Mouse (Mus musculus): ENCODE results near the gene Wif1.
A peak's percentile ranks its signal among the peaks of the same experiment; 100 is the strongest.

Gene Wif1

DNA sequence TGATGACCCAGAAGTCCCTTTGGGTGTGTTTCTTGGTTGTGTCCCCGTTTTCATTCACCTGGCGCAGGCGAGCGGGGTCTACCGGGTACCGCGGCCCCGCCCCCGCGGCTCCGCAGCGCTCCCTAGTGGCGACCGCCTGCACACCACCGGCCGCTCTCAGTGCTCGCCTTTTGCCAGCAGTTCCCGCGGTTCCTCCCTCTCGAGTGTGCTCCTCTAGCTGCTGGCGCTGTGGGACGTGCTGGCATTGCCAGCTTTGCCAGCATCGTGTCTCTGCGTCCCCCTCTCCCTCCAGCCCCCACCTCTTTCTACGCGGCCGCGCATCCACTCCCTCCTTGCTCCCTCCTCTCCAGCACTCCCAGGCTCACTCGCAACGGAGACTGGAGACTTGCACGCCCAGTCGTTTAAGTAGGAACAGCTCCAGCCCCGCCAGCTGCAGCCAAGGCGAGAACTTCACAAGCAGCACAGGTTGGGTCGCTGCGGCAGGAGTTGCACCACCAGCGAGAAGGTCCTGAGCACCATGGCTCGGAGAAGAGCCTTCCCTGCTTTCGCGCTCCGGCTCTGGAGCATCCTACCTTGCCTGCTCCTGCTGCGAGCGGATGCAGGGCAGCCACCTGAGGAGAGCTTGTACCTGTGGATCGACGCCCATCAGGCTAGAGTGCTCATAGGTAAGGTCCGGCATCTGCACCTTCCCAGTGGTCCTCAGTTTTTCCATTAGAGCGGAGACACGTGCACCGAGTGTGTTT, at the start of gene Wif1:
Gene Wif1 (plus strand): TSS at position 135 of the 743 bp plus-strand sequence.
- peak; percentile 36 to 73 for DNase-seq (ENCODE audit: low spot score in 2 of 2)

DNA sequence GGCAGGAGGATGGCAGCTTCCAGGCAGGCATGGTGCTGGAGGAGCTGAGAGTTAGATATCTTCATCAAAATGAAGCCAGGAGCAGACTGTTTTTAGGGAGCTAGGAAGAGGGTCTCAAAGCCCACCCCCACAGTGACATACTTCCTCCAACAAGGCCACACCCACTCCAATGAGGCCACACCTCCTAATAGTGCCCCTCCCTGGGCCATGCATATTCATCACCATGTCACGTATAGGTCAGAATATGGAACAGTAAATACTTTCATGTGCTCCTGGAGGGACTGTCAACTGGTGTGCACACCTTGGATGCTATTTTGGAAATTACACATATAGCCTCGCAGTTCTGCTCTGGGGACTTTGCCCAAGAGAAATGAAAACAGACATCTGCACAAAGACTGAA, 31.6 kb upstream of the Wif1 start:
- DNase-seq (ENCODE audit: low spot score in 2 of 2) = no peak

DNA sequence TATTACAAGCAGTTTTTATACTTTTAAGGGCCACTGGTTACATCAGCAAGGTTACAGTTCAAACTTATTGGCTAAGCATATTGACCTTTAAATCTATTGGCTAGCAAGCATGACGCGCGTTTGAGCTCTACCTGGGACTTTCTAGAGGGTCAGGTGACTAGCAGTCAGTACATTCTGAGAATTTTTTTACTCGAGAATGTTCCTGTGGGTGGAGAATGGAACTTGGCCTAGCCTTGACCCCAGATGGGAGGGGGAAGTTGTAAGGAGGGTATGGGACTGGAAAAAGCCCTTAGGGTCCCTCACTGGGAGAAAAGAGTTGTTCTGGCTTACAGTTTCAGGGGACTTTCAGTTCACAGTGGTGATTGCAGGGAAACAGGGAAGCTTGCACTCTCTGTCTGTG, 22.3 kb upstream of the Wif1 start:
- no peak for DNase-seq (ENCODE audit: low spot score in 2 of 2)

DNA sequence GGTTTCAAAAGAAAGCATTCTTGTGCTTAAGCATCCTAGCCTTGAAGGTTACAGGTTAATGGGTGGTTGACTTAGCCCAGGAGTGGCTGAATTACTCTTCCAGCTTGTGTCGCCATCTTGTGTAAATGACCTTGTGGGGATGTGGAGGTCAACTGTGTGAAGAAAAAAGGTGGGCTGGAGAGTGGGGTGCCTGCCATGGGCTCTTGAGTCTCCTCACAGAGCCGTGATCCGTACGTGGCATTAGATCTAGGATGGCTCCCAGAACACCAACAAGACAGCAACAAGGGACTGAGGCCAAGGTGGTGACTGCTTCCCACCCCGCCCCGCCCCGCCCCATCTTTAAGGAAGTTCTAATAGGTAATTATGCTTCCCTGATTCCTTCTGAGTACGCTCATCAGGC, 17.5 kb upstream of the Wif1 start:
- no peak for DNase-seq (ENCODE audit: low spot score in 2 of 2)

DNA sequence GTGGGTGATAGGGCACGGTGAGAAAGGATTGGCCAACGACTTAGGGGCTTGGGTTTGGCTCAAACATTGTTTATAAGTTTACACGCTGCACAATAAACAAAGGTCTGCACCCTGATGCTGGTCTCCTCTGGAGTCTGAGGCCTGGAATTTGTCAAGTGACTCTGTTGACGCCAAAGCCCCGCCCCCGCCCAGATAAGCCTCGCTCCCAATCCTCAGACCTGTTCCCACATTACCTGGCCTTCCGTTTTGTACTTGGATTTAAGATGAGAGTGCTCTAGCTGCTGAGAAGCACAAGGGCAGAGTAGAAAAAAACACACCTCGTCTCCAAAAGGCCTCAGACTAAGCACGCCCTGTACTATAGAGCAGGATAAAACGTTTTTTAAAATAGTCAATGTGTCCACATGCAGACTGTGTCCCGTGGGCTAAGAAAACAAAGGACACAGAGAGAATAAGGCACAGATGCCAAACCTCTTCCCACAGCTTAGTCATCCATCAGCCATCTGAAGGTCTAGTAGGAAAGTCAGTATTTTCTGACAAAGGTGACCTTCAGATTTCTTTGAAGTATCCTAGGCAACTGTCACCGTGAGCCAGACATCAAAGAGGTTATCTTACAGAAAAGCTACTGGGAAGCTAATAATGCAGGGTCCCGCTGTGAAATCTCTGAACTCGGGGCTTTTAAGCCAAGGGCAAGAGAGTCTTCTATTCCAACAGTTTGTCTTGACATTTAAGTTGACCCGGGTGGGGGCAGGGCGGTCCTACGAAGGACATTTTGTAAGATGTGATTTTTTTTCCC, 16.9 kb upstream of the Wif1 start:
- no peak for DNase-seq (ENCODE audit: low spot score in 2 of 2)

DNA sequence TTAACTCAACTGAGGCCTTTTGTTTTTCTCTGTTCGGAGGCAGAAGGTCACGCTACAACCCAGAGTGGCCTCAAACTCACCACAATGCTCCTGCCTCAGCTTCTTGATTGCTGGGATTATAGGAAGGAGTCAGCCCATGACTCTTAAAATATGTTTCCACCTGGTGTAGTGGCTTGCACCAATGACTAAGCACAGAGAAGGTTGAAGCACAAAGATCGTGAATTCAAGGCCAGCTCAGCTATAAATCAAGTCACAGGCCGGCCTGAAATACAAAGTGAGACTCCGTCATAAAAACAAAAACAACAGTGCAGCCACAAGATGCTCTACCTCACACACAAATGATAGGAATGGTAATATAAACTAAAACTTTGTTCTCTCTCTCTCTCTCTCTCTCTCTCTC, 10.8 kb upstream of the Wif1 start:
- DNase-seq (ENCODE audit: low spot score in 2 of 2) = no peak

DNA sequence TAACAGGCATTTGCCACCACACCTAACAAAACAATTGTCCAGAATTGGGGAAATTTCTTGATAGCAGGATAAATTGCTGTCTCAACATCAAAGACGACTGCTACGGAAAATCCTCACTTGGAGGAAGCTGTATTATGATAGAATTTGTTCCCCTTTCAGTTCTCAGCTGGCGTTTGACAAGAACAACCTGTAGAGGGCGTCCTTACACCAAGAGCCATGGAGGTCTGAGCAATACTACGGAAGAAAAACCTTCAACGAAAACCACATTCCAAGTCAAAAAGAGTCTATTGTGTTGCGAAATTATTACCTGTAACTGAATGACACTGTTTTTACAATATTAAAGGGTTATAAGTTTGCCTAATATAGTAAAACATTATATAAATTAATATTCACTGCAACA, 2.0 kb upstream of the Wif1 start:
- DNase-seq (ENCODE audit: low spot score in 2 of 2) = no peak

DNA sequence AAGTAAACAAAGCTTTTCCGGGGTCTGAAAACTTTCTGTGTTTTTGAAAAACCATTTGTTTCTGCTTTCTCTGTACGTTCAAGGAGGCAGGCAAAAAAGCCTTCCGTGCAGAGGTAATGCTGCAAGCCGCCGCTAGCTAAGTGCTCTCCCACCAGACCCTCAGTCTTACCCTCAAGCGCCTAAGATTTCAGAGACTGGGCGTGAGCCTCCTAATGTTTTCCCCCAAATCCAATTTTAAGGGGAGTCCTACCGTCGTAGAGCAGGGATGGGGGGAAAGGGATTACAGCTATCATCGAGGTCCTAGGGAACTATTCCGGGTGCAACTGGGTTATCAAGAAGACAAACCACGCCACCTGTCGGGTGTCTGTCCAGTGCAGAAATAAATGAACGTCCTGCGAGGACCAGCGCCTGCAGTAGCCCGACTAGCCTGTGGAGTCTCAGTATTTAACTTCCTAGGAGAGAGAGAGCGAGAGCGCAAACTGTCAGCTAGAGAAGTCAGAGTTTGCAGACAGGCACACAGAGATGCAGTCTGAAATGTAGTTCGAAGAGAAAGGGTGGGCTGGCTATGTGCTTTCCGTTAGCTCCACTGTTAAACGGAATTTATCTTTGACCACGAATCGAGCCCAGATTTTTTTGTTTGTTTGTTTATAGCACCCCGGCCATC, 500 bp upstream of the Wif1 start:
- peak; percentile 44 to 54 for DNase-seq (ENCODE audit: low spot score in 2 of 2)

DNA sequence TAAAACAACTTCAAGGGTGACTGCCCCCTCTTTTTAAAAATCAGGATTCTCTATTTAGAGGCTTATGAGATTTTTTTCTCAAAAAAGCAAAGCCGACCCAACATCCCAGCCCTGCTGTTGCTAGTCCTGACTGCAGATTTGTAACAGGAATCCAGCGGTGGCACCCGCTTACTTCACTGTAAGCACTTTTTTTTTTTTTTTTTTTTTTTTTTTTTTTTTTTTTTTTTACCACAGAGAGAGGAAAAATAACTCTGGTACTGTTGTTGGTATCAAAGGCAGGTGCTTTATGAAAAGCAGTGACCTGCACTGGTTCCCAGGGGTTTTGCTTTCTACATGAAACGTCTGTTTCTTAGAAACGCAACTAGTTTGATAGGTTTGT, 798 bp downstream of the Wif1 start:
- DNase-seq (ENCODE audit: low spot score in 2 of 2) = no peak

DNA sequence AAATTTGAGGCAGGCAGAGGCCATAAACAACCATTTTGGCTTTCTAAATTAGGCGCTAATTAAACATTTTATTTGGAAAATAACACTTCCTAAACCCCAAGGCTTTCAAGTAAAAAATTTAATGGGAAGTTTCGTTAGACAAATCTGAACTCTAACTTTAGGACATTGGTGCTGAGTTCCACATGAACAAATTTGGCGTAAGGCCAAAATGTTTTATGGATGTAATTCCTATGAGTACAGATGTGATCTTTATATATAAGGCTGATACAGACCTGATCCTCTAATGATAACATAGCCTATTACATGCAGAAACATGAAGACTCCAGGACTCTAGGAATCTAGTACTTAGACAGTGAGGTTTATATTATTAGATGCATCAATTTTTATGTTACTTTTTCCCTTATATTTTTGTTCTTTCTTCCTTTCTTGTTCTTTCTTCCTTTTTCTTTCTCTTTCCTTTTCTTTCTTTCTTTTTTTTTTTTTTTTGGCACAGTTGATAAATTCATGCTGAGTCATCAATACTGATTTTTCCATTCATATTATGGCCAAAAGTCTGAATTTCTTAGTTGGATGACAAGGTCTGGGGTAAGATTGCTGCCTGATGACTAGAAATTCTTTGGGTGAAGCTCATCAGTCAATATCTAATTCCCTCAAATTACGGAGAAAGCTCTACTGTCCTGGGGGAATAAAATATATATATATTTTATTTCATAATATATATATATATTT, 5.0 kb downstream of the Wif1 start:
- no peak for DNase-seq (ENCODE audit: low spot score in 2 of 2)

DNA sequence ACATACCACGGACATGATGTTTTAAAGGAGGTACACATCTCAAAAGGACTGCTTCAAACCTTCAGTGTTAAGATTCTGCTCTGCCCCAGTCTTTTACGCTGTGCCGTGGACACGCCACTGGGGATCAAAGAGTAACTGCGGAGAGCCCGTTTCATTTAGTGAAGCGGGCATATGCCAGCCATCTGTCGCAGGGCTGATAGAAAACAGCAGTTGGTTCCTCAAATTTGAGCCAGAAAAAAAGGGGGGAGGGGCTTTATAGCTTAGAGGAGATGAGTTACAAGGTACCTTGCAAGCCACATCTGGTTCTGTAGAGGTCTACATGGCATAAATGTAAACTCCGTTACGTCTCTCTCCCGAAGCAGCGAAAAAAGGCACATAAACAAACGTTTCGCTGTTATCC, 7.2 kb downstream of the Wif1 start:
- no peak for DNase-seq (ENCODE audit: low spot score in 2 of 2)

DNA sequence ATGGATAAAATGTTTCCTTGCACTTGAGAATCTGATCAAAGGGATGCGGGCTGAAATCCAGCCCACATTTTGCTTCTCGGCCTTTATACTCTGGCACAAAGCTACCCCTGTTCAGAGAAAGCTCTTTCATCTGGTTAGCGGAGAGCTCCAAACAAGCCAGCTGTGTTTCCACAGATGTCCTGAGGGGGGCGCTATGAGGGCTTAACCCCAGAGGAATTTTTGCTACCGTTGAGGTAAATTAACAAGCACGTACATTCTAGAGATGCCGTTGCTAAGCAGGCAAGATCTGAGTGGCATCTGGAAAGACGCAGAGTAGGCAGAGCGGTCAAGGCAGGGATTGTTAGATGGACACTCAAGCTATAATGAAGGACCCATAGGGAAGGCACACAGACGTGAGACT, 13.7 kb downstream of the Wif1 start:
- no peak for DNase-seq (ENCODE audit: low spot score in 2 of 2)

DNA sequence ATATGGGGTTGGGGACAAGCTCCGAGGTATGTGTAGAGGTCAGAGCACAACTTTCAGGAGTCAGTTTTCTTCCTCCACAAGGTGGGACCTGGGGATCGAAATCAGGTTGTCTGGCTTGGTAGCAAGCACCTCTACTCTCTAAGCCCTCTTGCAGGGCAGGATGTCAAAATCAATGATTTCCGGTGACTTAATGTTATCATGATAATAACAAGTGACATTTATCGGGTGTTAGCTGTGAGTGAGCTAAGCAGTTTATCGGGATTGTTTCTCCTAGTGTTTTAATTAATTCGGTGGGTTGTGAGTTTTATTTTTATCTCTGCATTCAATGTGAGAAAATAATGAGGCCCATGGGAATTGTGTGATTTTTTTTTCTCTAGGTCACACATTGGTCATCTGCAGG, 18.3 kb downstream of the Wif1 start:
- no peak for DNase-seq (ENCODE audit: low spot score in 2 of 2)

DNA sequence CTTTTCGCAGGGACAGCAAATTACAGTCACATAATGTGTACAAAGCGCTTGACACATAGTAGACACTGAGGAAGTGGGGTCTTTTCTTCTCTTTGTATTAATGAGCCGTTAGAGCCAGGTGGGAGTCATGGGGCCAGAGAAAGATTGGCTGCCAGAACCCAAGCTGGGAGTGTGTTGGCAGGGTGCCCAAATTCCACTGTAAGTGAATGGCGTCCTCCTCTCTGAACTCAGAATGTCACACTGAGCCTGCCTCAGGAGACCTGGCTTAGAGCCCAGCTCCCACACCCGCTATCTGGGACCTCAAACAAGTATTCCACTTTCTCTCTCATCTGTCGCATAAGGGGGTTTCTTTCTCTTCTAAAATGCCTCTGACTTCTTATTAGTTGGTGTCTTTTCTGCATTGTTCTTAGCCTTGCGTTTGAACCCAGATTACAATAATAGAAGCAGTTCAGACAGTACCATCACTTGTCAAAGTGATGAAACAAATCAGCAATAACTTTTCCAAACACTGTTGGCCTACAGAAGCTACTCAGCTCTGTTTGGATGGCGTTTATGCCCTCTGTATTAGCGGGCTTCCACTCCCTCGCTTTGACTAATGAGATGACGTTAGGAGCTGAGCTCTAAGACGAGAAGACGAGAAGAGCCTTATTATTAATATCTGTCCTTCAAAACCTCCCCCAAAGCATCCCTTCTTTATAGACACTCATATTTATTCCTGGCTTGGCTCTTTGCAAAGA, 21.9 kb downstream of the Wif1 start:
- no peak for DNase-seq (ENCODE audit: low spot score in 2 of 2)

DNA sequence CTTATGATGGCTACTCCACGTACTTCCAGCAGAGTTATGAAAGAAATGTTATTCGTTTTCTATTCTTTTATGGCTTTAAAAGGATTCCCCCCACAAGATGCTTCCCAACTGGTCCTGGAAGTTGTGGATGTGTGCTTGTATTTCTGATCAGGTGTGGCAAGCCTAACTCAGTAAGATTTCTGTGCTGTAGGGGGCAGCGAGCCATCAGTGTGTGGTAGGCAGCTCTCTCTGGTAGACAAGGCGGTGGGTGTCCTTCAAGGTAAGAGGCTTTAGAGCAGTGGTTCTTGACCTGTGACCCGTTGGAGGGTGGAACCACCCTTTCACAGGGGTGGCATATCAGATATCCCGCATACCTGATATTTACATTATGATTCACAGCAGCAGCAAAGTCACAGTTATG, 23.1 kb downstream of the Wif1 start:
- no peak for DNase-seq (ENCODE audit: low spot score in 2 of 2)

DNA sequence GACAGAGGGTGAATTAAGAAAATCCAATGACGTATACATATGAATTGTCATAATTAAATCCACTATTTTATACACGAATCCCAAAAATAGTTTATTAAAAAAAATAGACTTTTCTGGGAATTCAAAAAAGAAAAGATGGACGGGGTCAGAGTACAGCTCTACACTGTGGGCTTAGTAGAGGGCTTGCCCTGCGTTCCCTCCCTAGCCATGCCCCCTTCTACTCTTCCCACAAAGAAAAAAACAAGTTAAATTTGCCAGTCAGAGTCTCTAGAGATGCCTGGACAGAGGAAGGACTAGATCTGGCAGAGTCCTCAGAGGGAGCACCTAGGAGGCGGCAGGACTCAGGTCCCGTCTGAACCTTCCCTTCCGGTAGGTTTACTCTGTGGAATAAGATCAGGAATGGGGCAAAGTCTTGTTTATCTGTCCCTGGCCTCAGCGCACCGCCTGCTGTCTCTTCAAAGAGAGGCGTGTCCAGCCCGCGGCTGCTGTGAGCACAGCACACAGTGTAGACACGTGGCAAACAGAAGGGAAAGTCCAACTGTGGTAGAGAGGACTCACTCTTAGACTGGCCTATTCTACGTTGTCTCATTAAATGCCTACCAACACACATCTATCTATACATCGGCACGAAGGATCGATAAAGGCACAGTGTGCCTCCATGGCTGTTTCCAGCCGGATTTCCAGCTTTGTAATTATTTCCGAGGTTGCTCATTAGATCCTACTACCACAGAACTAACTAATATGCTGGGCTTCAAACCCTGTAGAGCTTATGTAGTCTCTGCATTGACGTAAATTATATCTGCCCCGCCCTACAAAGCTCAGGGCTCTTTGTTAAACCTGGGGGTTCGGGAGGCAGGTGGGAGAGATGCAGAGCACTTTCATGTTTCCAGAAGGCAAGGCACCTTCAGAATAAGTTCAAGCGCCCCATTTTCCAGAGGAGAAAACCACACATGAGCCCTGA, 25.6 kb downstream of the Wif1 start:
- no peak for DNase-seq (ENCODE audit: low spot score in 2 of 2)

DNA sequence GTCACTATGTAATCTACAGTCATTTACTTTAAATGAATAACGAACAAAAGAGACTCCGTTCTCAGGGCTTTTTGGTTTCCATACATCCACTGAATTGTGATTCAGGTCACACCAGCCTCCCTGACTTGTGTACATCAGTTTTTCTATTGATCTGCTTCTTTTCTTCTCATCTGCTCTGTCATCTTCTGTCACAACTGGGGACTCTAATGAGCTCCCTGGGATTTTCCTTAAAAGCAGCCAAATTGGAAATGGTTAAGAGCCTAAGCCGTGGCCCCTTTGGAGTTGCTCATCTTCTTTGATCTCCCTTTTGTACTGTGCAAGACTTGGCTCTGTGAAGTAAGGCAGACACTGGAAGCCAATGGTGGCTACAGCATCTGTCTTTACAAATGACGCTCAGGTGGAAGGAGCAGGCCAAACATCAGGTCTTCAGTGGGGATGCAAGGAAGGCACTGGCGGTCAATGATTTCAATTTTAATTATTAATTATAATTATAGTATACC, 27.6 kb downstream of the Wif1 start:
- no peak for DNase-seq (ENCODE audit: low spot score in 2 of 2)

DNA sequence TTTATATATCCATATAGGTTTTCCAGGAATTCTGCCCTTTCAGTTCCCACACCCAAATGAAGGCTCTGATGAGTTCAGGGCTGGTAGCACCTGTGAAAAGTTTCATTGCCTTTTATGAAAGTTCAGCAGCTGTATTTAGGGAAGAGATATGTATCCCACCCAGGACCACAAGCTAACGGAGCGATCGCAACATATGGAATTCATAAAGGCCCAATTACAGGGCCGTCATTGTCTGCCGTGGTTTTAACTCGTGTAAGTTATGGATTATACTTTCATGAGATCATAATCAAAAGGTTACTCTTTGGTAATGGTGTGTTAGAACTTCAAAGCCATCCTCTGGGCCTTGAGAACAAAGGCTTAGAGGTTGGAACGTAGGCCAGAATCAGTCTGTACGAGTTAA, 28.9 kb downstream of the Wif1 start:
- DNase-seq (ENCODE audit: low spot score in 2 of 2) = no peak

DNA sequence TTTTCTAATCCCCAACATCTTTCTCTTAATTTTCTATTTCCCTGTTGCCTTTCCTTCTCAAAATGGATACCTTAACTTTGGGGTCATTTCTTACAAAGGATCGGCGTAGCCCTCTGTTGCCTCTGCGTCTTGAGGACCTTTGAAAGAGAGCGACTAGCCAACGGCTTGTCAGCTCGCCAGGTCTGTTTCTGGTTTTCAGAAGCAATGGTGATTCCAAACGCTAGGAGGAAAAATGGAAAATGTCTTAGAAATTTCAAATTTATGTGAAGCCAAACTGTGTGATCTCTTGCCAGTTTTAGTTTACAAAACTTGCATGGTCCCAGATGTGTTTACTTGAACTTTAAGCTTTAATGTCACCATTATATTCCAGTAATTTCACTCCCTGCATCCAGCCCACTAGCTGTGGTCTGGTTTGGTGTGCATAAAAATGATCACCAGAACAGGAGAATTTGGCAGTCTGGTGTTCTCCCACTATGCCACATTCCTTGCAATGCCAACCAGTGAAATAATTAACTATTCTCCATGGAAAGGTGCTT, 33.7 kb downstream of the Wif1 start:
- no peak for DNase-seq (ENCODE audit: low spot score in 2 of 2)

DNA sequence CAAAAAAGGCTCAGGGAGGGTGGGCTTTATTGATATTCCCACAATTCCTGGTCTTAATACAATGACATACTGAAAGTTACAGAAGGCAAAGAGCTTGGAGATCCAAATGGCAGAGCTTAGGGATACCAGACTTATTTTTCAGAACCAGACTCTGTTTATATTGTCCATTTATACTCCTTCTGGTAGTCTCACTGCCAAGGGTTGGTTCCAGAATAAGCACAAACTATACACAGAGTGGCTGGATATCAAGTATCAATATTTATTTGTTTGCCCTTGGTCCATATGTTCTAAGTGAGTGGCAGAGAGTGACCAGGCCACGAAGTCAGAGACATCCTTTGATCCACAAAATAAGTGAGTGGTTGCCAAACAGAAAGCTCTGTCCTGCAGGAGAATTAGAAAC, 34.2 kb downstream of the Wif1 start:
- DNase-seq (ENCODE audit: low spot score in 2 of 2) = no peak
